Mouse (Mus musculus): Measurements from ENCODE around the gene Aldh2.
"Not testable (repeated sequence)": the region's sequence is repeated elsewhere in the genome, so short reads cannot be mapped to it uniquely, and the experiment has no call there.

Aldh2 gene

DNA sequence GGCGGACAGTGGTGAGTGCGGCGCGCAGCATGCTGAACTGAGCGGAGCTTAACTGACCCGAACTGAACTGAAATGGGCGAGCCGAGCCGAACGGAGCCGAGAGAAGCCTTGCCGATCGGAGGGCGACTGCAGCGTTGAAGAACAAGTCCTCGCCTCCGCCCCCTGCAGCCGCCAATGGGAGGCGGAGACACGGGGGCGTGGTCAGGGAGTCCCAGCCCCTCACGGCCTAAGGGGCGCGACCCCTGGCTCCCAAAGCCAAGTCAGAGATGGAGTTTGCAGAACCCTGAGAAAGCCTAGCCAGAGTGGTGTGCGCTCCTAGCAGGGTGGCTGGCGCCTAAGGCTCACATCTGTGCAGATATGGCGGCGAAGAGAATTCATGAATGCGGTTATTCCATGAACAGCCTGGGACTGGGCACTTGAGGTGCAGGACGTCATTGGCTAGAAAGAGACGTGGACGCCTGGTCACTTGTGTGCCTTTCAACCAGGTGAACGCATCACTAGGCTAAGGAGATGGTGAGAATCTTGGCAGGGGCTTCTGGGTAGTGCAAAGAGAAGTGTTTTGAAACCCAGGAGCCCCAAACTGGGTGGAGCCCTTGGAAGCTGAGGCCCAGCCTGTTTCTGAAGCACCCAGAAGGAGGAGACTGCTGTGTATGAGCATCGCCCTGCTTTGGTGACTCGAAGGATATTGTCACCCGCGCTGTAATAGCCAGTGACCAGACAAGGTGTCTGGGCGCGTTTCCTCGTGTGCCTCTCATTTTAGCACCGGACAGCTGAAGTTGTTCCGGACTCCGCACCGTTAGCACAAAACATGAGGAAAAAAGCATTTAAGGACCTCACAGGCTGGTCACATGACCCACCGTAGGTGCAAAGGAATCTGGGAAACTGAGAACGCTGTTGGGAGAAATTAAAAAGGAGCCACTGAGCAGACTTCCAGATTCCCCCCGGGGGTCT is at the start of gene Aldh2:
Aldh2 (minus strand) TSS at position 374 of the 951 bp plus-strand sequence.
- peak; percentile 64 for DNase-seq (ENCODE audit: low read depth, low spot score)

DNA sequence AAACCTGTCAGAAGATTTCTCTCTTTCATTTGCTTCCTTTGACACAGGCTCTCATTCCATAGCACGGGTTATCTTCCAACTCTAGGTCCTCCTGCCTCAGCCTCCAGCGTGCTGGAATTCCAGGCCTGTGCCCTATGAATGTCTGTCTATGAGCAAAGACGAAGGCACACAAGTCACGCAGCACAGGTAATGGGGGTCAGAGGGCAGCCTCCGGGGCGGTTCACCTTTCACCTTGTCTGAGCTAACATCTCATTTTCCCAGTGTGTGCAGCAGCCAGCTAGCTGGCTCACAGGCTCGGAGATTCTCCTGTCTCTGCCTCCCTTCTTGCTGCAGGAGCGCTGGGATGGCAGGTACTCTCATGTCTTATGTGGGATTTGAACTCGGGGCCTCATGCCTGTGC is 46.0 kb upstream of the Aldh2 start:
- DNase-seq (ENCODE audit: low read depth, low spot score), result no peak

DNA sequence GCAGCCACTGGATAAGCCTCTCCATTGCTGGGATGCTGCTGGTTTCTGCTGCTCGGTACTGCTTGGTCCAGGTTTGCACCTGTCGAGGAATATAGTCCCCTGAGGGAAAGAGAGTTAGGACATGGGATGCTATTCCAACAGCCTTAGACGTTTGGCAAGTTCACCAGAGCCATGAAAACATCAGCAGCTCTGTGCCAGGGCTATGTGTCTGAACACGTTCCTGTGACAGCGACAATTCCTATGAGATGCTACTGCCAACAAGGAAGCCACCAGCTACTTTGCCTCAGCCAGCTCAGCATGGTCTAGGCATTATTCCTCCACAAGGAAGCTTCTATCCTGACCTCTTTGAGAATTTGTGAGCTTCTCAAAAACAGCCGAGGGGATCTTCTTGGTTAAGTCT is 43.7 kb upstream of the Aldh2 start:
- DNase-seq (ENCODE audit: low read depth, low spot score), result no peak

DNA sequence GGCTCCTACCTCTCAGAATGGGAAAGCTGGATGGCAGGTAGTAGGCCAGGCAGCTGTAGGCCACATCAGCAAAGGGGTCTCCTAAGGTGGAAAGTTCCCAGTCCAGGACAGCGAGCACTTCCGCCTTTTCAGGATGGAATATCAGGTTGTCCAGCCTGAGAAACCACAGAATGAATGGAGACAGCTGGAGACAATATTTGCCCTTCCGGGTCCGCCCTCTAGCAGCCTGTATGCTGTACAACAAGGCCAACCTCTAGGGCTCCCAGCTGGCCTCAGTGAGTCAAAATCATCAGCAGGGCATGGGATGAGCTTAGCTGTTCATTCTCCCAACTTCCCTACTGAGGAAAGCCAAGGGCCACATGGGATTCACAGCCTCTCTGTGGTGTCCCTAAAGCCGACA is 41.0 kb upstream of the Aldh2 start:
- no peak for DNase-seq (ENCODE audit: low read depth, low spot score)

DNA sequence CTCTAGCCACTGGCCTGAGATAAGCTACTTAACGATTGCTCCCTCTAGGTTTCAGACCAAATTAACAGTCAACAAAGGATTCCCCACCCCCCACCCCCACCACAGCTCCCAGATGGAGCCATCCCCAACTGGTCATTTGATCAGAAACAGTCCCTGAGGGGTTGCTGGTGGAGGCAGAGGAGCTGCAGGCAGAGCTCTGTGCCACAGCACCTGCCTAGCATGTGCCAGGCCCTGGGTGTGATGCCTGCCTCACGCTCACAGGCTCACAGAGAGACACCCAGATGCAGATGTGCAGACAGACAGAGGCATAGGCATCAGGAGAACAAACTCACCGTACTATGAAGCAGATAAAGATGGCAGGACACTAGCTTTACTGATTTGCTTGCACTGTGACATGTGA is 39.2 kb upstream of the Aldh2 start:
- DNase-seq (ENCODE audit: low read depth, low spot score), result no peak

DNA sequence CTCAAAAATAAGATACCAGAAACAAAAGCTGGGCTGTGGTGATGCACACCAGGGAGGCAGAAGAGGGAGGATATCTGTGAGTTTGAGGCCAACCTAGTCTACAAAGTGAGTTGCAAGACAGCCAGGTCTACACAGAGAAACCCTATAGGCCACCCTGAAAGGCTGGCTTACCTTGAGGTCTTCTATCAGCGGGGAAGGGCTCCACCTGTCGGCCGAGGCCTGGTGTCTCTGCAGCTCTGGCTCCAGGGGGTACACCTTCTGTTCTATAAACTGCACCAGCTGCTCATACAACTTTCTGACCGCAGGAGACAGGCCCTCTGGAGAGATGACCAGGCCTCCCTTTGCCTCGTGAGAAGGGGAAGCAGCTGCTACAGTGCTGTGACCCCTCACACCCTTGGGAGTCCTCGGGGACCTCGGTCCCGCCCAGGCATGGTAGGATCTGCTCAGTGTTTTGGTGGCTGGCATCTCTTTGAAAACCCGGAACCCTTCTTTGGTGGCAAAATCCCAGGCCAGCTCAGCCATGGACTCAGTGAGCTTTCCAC is 37.6 kb upstream of the Aldh2 start:
- DNase-seq (ENCODE audit: low read depth, low spot score), result not testable (repeated sequence)

DNA sequence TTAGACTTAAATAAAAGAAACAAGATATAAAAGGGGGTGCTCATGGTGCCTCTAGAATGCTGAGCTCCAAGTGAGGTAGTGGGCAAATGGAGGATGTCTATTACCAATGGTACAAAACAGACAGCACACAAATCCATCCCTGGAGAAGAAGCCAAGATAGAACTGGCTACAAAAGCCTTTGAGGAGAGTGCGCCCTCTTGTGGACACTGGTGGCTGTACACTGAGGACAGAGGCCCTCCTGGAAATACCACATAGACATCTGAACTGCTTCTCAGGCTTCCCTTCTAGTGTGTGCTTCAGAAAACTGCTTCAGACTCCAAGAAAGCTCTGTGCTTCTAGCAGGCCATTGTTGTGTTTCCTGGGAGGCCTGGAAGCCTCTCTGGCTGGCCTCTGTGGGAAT is 34.2 kb upstream of the Aldh2 start:
- peak; percentile 61 for DNase-seq (ENCODE audit: low read depth, low spot score)

DNA sequence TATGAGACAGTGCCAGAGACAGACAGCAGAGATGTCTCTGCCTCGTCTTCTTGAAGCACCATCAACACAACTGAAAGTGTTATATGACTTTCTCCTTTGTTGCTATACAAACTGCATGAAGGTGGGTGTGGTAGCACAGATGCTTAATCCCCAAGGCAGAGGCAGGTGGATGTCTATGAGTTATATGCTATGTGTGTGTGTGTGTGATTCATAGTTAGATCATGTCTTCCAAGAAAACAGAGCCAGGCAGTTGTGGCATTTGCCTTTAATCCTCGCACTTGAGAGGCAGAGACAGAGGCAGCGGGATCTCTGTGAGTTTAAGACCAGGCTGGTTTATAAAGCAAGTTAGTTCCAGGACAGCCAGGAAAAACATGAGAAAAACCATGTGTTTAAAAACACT is 29.6 kb upstream of the Aldh2 start:
- DNase-seq (ENCODE audit: low read depth, low spot score), result no peak

DNA sequence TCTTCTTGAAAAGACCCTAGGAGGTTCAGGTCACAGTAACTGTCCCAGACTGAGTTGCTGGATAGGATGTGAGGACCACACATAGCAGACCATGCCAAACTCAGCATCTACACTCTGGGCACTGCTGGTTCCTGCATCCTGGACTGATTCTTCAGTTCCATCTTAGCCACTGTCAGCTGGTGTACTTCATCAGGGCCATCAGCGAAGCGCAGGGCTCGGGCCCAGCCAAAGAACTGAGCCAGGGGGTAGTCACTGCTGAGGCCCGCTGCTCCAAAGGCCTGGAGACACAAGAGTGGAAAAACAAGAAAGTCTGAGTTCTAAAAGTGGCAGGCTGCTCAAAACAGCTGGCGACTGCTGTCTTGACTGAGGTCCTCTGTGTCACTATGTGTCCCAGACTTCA is 27.5 kb upstream of the Aldh2 start:
- DNase-seq (ENCODE audit: low read depth, low spot score), result no peak

DNA sequence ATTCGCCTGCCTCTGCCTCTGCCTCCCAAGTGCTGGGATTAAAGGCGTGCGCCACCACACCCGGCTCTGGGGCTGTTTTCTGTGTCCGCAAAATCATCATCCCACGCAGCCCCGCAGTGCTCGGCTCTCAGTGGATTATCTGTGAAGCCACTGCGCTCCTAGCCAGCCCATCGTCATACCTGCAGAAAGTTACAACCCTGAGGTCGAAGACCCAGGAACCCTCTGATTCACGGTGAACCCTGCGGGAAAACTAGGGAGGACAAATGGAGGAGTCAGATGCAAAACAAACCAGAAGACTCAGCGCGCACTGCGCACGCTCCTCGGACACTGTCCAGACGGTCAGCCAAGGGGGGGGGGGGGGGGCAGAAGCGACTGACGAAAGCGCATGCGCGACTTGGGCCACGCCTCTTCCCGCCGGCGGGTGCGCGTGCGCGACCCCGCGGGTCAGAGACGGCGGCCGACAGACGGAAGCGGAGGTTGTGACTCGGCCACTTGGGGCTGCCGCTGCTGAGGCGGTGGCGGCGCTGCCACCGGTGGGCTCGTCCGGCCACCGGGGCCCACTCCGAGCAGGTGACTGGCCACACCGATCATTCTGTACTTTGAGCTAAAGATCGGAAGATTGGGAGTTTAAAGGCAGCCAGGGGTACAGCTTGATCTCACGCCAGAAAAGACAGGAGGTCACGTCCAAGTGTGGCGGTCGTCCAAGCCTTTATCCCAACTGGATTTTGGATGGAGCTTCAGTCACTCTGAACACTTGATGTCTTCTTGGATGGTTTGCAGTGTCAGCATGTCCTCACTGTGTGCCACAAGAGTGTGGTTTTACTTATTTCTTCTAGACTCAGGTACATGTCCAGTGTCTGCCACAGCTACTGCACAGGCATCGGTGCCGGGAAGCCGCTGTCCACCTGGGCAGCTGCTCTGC is 25.2 kb upstream of the Aldh2 start, which contains the start of gene Acad12:
Acad12 (minus strand) TSS at position 347 of the 922 bp plus-strand sequence.
- DNase-seq (ENCODE audit: low read depth, low spot score), result peak; percentile 67

DNA sequence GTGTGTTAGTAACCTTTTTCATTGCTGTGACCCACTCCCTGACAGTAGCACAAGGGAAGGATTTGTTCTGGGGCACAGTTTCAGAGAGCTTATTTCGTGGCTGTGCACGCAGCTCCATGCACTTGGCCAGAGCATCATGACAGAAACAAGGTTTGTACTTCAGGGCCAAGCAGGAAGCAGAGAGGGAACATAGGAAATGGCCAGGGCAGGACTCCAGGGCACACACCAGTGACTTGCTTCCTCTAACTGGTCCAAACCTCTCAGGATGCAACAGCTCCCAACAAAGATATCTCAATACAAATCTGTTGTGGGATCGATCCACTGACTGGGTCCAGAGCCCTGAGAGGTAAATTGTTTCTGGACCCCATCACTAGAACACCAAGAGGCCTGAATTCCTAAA is 21.3 kb upstream of the Aldh2 start:
- DNase-seq (ENCODE audit: low read depth, low spot score), result not testable (repeated sequence)

DNA sequence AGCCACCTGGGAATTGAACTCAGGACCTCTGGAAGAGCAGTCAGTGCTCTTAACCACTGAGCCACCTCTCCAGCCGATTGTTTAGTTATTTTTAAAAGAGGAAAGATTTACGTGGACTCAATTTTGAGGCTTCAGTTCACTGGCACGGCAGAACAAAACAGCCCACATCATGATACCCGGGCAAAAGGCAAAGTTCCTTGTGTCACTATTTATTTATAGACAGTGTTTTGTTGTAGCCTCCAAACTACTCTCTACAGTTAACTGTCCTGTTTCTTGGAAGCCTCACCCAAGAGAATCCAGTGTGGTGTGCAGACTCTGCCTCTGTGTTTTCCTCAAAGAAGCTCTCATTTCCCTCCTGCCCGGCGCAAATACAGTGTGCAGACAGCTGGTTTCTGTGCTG is 18.4 kb upstream of the Aldh2 start:
- no peak for DNase-seq (ENCODE audit: low read depth, low spot score)

DNA sequence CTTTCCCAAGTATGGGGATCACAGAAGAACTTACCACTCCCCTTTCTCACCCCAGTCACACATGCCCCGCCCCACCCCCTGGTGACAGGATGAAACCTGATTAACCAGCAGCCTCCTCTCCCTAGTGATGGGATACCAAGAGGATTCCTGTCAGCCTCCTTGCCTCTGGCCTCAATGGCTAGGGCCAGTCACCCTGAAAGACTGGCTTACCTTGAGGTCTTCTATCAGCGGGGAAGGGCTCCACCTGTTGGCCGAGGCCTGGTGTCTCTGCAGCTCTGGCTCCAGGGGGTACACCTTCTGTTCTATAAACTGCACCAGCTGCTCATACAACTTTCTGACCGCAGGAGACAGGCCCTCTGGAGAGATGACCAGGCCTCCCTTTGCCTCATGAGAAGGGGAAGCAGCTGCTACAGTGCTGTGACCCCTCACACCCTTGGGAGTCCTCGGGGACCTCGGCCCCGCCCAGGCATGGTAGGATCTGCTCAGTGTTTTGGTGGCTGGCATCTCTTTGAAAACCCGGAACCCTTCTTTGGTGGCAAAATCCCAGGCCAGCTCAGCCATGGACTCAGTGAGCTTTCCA is 16.0 kb upstream of the Aldh2 start:
- DNase-seq (ENCODE audit: low read depth, low spot score), result not testable (repeated sequence)

DNA sequence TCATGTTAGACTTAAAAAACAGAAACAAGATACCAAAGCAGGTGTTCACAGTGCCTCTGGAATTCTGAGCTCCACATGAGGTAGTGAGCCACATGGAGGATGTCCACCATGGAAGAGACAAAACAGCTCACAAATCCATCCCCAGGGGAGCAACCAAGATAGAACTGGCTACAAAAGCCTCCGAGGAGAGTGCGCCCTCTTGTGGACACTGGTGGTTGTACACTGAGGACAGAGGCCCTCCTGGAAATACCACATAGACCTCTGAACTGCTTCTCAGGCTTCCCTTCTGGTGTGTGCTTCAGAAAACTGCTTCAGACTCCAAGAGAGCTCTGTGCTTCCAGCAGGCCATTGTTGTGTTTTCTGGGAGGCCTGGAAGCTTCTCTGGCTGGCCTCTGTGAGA is 12.5 kb upstream of the Aldh2 start:
- peak; percentile 67 for DNase-seq (ENCODE audit: low read depth, low spot score)

DNA sequence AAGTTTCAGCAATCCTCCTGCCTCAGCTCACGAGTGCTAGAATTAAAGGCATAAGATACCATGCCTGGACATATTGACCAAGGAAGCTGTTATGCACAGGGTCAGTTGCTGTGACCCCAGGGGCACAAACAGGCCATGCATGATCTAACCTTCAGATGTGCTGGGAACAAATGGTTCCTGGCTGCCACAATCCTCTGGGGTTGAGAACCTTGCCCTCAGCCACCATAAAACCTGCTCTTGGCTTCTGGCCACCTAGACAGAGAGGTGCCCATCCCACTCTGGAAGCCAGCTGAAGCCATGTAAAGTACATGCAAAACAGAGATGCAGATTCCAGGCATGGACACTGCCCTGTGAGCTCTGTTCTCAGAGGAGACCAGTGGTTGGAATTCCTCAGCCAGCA is 10.2 kb upstream of the Aldh2 start:
- DNase-seq (ENCODE audit: low read depth, low spot score), result not testable (repeated sequence)

DNA sequence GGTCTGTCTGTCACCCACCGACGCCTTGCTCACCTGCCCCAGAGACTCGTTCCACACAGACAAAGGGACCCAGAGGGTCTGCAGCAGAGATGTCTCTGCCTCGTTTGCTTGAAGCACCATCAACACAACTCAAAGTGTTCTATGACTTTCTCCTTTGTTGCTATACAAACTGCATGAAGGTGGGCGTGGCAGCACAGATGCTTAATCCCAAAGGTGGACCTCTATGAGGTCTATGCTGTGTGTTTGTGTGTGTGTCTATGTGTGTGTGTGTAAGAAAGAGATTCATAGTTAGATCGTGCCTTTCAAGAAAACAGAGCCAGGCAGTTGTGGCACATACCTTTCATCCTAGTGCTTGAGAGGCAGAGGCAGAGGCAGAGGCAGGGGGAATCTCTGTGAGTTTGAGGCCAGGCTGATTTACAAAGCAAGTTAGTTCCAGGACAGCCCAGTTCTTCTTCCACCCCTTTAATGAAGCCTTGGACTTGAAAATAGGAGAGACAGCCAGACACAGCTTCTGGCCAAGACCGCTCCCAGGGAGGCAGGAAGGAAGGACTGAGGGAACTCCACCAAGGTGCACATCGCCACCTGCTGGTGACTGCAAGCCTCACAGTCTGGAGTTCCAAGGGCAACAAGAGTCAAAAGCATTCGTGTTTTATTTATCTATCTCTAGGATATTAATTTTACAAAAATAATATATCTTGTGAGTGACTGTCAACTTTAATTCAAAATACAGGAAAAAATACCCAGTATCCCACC is 8.1 kb upstream of the Aldh2 start:
- peak; percentile 72 for DNase-seq (ENCODE audit: low read depth, low spot score)

DNA sequence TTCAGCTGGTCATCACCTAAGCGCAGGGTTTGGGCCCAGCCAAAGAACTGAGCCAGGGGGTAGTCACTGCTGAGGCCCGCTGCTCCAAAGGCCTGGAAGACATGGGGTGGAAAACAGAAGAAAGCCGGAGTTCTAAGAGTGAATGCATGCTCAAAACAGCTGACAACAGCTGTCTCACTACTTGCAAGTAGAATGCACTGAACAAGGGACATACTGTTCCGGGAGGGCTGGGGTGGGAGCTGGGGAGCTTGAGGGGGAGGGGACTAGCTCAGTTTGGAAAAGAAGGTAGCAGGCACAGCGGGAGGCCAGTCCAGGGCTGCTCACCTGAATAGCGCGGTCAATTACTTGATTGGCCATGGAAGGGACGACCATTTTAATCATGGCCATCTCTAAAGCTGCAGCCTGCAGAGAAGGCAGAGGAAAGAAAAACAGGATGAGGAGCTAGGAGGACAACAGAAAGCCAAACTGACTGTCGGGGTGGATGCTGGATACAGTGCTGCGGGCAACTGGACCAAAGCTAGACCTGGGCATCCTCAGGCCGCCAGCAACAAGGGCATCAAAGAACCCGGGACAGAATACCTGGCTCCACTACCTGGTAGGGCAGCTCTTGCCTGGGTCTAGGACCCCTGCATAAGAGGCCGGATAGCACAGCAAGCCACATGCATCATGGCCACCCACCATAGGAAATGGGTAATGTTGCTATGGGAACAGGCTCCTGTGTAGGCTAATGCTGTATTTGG is 5.4 kb upstream of the Aldh2 start:
- no peak for DNase-seq (ENCODE audit: low read depth, low spot score)

DNA sequence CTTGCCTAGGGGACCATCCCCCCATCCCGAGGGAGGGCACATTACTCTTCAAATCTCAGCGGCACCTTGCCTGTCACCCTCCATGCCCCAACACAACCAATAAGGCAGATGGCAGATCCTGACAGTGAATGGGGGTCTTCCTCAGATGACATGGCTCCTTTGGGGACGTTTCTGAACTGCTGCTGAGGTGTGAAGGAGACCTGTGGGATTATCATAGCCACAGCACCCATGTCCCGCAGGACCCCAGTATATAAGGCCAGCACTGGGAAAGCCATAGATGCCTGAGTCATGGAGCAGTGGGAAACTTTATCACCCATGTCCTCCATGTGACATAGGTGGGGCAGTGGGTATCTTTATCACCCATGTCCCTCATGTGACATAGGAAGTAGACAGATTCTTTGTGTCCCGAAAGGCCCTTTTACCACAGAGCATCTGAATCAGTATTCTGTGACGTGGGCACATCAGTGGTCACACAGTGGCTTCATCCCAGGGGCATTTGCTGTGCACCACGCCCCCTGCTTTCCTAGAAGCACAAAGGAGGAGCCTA is 4.4 kb upstream of the Aldh2 start:
- no peak for DNase-seq (ENCODE audit: low read depth, low spot score)

DNA sequence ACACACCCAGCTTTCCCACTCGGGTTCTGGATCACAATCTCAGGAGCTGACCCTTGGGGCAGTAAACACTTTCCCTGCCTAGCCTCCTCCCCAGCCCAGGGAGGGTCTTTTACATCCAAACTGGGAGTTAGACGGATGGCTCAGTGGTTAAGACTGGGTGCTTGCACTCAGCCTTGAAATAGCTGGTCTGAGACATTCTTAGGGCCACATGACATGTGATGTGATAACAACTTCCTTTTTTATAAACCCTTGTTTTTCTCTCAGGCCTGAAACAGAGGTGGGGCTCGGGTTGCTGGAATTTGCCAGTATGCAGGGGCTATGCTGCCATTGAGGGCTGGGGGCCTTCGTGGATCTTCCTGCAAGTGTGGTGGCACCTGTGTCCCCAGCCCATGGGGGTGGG is 3.7 kb upstream of the Aldh2 start:
- DNase-seq (ENCODE audit: low read depth, low spot score), result no peak

DNA sequence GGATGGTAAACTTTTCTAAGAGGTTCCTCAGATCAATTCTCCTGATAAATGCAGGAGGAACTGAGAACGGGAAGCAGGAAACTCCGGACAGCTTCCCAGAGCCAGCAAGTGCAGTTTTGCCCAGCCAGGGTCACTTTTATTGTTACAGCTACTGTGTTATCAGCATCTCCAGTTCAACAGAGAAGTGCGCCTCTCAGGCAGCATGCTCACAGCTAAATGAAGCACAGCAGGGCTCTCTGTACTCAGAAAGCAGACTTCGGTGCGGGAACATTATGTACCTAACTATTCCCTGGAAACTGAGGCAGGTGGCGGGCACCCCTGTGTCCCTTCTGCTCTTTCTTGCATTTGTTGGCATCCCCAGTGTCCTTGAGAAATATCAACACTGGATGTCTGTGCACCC is 2.6 kb upstream of the Aldh2 start:
- DNase-seq (ENCODE audit: low read depth, low spot score), result no peak

All from c-Kit-negative CD71-positive TER-119-positive erythroid progenitor cells, embryonic 14.5 days (primary cell).